Mouse (Mus musculus) lung, adult 2 months (tissue): ENCODE measurements around the gene Vhl.

Experiments
- CTCF ChIP-seq: fragments of 200-500 bp; IDR thresholded peaks from 2 replicates; pipeline ENCODE4 v1.5.1; 2011; ENCODE audit warnings: mild to moderate bottlenecking, low read length, control low read depth; ENCODE audit not compliant: insufficient read depth
- POLR2A ChIP-seq: fragments of 200-500 bp; IDR thresholded peaks from 2 replicates; pipeline ENCODE4 v1.6.1; 2011; ENCODE audit warnings: low read depth, mild to moderate bottlenecking, control low read depth, low read length, borderline replicate concordance; ENCODE audit errors: extremely low read depth

- no peak for TF ChIP-seq CTCF
- no peak for TF ChIP-seq POLR2A
These were observed 1.4 kb downstream of the Vhl start for GRCm38 (mm10) chr6:113624989-113625770.
